ENCODE assay signal across 20 mouse cellular contexts in the genomic region with DNA sequence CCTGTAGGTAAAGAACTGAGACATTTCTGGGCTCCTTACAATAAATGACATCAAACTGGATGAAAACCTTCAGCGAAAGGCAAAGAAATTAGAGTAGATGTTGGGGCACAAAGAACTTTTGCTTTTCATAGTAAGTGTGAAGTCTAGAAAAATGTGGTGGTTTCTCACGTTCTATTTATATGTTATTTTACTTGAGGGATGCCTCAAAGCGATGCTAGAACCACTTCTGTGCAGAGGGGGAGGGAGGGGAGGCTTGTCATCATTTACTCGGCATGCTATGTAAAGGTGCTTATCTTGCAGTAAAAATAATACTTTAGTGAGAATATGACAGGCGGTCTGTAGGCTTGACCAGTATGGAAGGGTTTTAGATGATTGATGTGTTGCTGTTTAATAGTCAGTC. TPM values are rescaled to one million over a fixed set of nuclear protein-coding genes. Genes with fewer than 3 reads are reported as not detected.
DNase-seq lines count a peak whose midpoint lies in the region; ATAC-seq and TF ChIP-seq lines count a peak whose summit lies in the region.
"Had no signal": no experiment of that assay in that cellular context is flagged by ENCODE, and none has a peak within 500 bp of the region (broad histone marks: within the 10 kb centered on the region; RNA-seq: fewer than 3 reads in every experiment).

No protein-coding gene starts in this region.

- TF ChIP-seq EP300 in CH12.LX (IDR thresholded peaks at IDR 0.05; ENCODE audit: low read length): no peak

- 0 out of 2 replicates have a peak, but pooled peaks cover 3% of the 10 kb centered on the region for H3K36me3 ChIP-seq in forebrain, embryonic 15.5 days
- H3K36me3 ChIP-seq in forebrain, embryonic 11.5 days (ENCODE audit: control insufficient read depth, insufficient read depth, low read length): no peaks in the 10 kb centered on the region
- no peaks in the 10 kb centered on the region for H3K36me3 ChIP-seq in CH12.LX (replicated peaks in 1 of 2; ENCODE audit: control insufficient read depth in 1 of 2, insufficient read depth in 1 of 2, low read length in 1 of 2)
- H3K36me3 ChIP-seq: embryonic facial prominence, embryonic 13.5 days; G1E; heart, embryonic 15.5 days had no signal

- no peak overlapping the region for H3K4me3 ChIP-seq in forebrain, embryonic 15.5 days
- H3K4me3 ChIP-seq in forebrain, embryonic 11.5 days (ENCODE audit: low read depth, low read length): no peak overlapping the region
- H3K4me3 ChIP-seq in CH12.LX (replicated peaks in 1 of 3; ENCODE audit: low read depth in 2 of 3, low read length in 2 of 3, poor library complexity in 1 of 3): no peak overlapping the region
- H3K4me3 ChIP-seq: embryonic facial prominence, embryonic 13.5 days; heart, adult 2 months; heart, embryonic 15.5 days; hindbrain, embryonic 10.5 days had no signal

- in situ Hi-C loops in CH12.LX (cut with MboI; ENCODE audit: low pct_ligation_motif_present, low pct_unique_long_range_greater_than_20kb, low sequenced_read_pairs): no loop called here

- peaks cover 44% of the 10 kb centered on the region for H3K4me1 ChIP-seq in forebrain, embryonic 15.5 days
- H3K4me1 ChIP-seq in forebrain, embryonic 11.5 days (replicated peaks; ENCODE audit: control insufficient read depth, insufficient read depth, low read length): peaks cover 15% of the 10 kb centered on the region
- peaks cover 9 to 60% of the 10 kb centered on the region in 2 experiments for H3K4me1 ChIP-seq in CH12.LX (ENCODE audit: control insufficient read depth in 1 of 2, insufficient read depth in 2 of 2)
- H3K4me1 ChIP-seq: heart, embryonic 15.5 days had no signal

- intact Hi-C loops in heart, postnatal 36 days (cut with DNase I): no loop called here

- H3K9ac ChIP-seq in forebrain, embryonic 15.5 days (replicated peaks): no peak overlapping the region
- H3K9ac ChIP-seq in forebrain, embryonic 11.5 days (ENCODE audit: low read length): no peak overlapping the region
- no peak overlapping the region for H3K9ac ChIP-seq in CH12.LX (ENCODE audit: insufficient read depth, low read depth)
- H3K9ac ChIP-seq: embryonic facial prominence, embryonic 13.5 days; heart, embryonic 15.5 days; hindbrain, embryonic 14.5 days had no signal

- no peak for TF ChIP-seq CTCF in CH12.LX (conservative IDR thresholded peaks at IDR 0.05 in 1 of 2, IDR thresholded peaks at IDR 0.05 in 1 of 2; ENCODE audit: low read depth in 2 of 2, low read length in 2 of 2)

- H3K79me2 ChIP-seq in CH12.LX (replicated peaks; ENCODE audit: control insufficient read depth, extremely low read depth, insufficient read depth, poor library complexity, severe bottlenecking): no peaks in the 10 kb centered on the region

- H3K4me2 ChIP-seq in forebrain, embryonic 15.5 days (replicated peaks): no peak overlapping the region
- no peak overlapping the region for H3K4me2 ChIP-seq in forebrain, embryonic 11.5 days (ENCODE audit: low read depth, low read length, severe bottlenecking)
- H3K4me2 ChIP-seq in CH12.LX (ENCODE audit: insufficient read depth, low read depth, poor library complexity, severe bottlenecking): peak overlapping the region; percentile 50; the same call in 1 of the 2 replicates
- H3K4me2 ChIP-seq: embryonic facial prominence, embryonic 13.5 days; heart, embryonic 11.5 days; heart, embryonic 15.5 days; hindbrain, embryonic 14.5 days had no signal

- ATAC-seq in forebrain, embryonic 15.5 days (replicated peaks): no peak
- no peak for ATAC-seq in forebrain, embryonic 11.5 days (replicated peaks; ENCODE audit: low FRiP score)
- ATAC-seq: intestine, embryonic 16.5 days had no signal

- no peaks in the 10 kb centered on the region for H3K9me3 ChIP-seq in forebrain, embryonic 15.5 days
- H3K9me3 ChIP-seq in forebrain, embryonic 11.5 days (ENCODE audit: control insufficient read depth, low read length): no peaks in the 10 kb centered on the region
- no peaks in the 10 kb centered on the region for H3K9me3 ChIP-seq in CH12.LX (replicated peaks; ENCODE audit: low read length)
- H3K9me3 ChIP-seq: embryonic facial prominence, embryonic 13.5 days; G1E; heart, embryonic 15.5 days; hindbrain, embryonic 10.5 days had no signal

- DNase-seq in forebrain, embryonic 11.5 days (ENCODE audit: low spot score): no peak
- DNase-seq in heart, adult 11 months: peak; percentile 36
- no peak for DNase-seq in heart, postnatal 36 days
- no peak for DNase-seq in CH12.LX (ENCODE audit: extremely low read depth)
- peak; percentile 68 for DNase-seq in brain, adult 2 months (ENCODE audit: low read depth, low spot score)
- DNase-seq: adrenal gland, adult 8-10 months; adrenal gland, postnatal 36 days; cerebellum, adult 11-12 months; gastrocnemius, postnatal 10 days; heart, adult 2 months; heart, postnatal 14 days; kidney, adult 2 months had no signal

- TF ChIP-seq POLR2A in CH12.LX (IDR thresholded peaks at IDR 0.05; ENCODE audit: low read depth, low read length): no peak

- dilution Hi-C loops in CH12.LX (cut with MboI; ENCODE audit: extremely low pct_ligation_motif_present, extremely low pct_unique_long_range_greater_than_20kb, low sequenced_read_pairs): no loop called here

- TF ChIP-seq RAD21 in CH12.LX (IDR thresholded peaks at IDR 0.05; ENCODE audit: low read depth, low read length): no peak

- peak overlapping the region; percentile 62; the same call in 1 of the 2 replicates for H3K27ac ChIP-seq in forebrain, embryonic 15.5 days (replicated peaks)
- H3K27ac ChIP-seq in forebrain, embryonic 11.5 days (ENCODE audit: low read depth, low read length): no peak overlapping the region
- no peak overlapping the region for H3K27ac ChIP-seq in CH12.LX (ENCODE audit: insufficient read depth, low read depth)
- H3K27ac ChIP-seq: embryonic facial prominence, embryonic 13.5 days; heart, adult 2 months; heart, embryonic 15.5 days; hindbrain, embryonic 10.5 days; hindbrain, embryonic 14.5 days had no signal

- WGBS in forebrain, embryonic 15.5 days: 77% methylated on average over 5 of the region's 5 CpGs
- WGBS in forebrain, embryonic 11.5 days: 94% methylated on average over 5 of the region's 5 CpGs

- no peaks in the 10 kb centered on the region for H3K27me3 ChIP-seq in forebrain, embryonic 15.5 days
- H3K27me3 ChIP-seq in forebrain, embryonic 11.5 days (ENCODE audit: control insufficient read depth, insufficient read depth, low read length): no peaks in the 10 kb centered on the region
- no peaks in the 10 kb centered on the region for H3K27me3 ChIP-seq in CH12.LX (replicated peaks)
- H3K27me3 ChIP-seq: heart, embryonic 15.5 days had no signal

TF ChIP-seq in CH12.LX, 34 proteins besides CTCF, POLR2A, EP300 and RAD21:
- TF ChIP-seq PAX5 (IDR thresholded peaks at IDR 0.05; ENCODE audit: low read length) (no peak), USF1 (IDR thresholded peaks at IDR 0.05; ENCODE audit: low read depth, low read length) (no peak), ZMIZ1 (IDR thresholded peaks at IDR 0.05; ENCODE audit: low read depth, low read length) (no peak), TBP (conservative IDR thresholded peaks at IDR 0.05; ENCODE audit: low read depth, low read length) (no peak), NRF1 (IDR thresholded peaks at IDR 0.05; ENCODE audit: low read depth, low read length) (no peak), NELFE (IDR thresholded peaks at IDR 0.05; ENCODE audit: low read depth, low read length) (no peak), CHD1 (IDR thresholded peaks at IDR 0.05; ENCODE audit: low read depth, low read length) (no peak), KAT2A (IDR thresholded peaks at IDR 0.05; ENCODE audit: insufficient replicate concordance, low read length) (no peak), ETS1 (conservative IDR thresholded peaks at IDR 0.05; ENCODE audit: low read depth, low read length) (no peak), MXI1 (IDR thresholded peaks at IDR 0.05; ENCODE audit: low read depth, low read length) (no peak), CHD2 (IDR thresholded peaks at IDR 0.05; ENCODE audit: low read length) (no peak), E2F4 (IDR thresholded peaks at IDR 0.05; ENCODE audit: insufficient replicate concordance, low read depth, low read length) (no peak), ZNF384 (IDR thresholded peaks at IDR 0.05; ENCODE audit: low read depth, low read length) (no peak), MEF2A (IDR thresholded peaks at IDR 0.05; ENCODE audit: borderline replicate concordance, low read depth, low read length) (no peak)

RNA-seq across cellular contexts. Expression of a gene that starts 13.3 kb away (rescaled TPM):
- polyA plus RNA-seq in forebrain, embryonic 15.5 days (2015; fragmentation: Nextera tagmentation; extraction: Ambion mirVana): 136 and 150 TPM in 2 replicates
- polyA plus RNA-seq in forebrain, embryonic 11.5 days (2014; fragmentation: Nextera tagmentation; extraction: Ambion mirVana): 5.1 and 6.6 TPM in 2 replicates
- 10 to 100 TPM; 44.5 to 44.6 TPM for total RNA-seq in heart, postnatal 36 days (2021)
- 3.9 and 8.4 TPM in 2 replicates for total RNA-seq in CH12.LX (2012; rRNA removed)
- 10.0 and 10.5 TPM in 2 replicates for total RNA-seq in CH12.LX (2014; rRNA removed)
- polyA plus RNA-seq in CH12.LX (2012; ENCODE audit: insufficient read length, low read depth): 13.5 and 16.9 TPM in 2 replicates

Comparison
In these comparisons a context has a peak if more than half of its experiments do, and no peak if none do; other contexts are left out.
1. DNase-seq: peak in heart, adult 11 months (single experiment) and brain, adult 2 months (single experiment); none in forebrain, embryonic 11.5 days (single experiment), heart, postnatal 36 days (0 of 2) and CH12.LX (single experiment).